Mouse (Mus musculus) 3T3-L1 (cell line): ENCODE data around the gene Hipk3.

Experiments
- DNase-seq: peaks from one replicate; pipeline ENCODE4 v3.0.0-alpha.2; 2015; ENCODE audit warnings: low read depth, low spot score

Hipk3 gene

GRCm38 (mm10) chr2:104413011-104413410 lies 81.2 kb downstream of the Hipk3 start:
- DNase-seq: no peak

- DNase-seq: no peak
These were observed 81.8 kb downstream of the Hipk3 start for GRCm38 (mm10) chr2:104412496-104412895.

GRCm38 (mm10) chr2:104411806-104412205 lies 82.4 kb downstream of the Hipk3 start:
- DNase-seq: no peak

DNA sequence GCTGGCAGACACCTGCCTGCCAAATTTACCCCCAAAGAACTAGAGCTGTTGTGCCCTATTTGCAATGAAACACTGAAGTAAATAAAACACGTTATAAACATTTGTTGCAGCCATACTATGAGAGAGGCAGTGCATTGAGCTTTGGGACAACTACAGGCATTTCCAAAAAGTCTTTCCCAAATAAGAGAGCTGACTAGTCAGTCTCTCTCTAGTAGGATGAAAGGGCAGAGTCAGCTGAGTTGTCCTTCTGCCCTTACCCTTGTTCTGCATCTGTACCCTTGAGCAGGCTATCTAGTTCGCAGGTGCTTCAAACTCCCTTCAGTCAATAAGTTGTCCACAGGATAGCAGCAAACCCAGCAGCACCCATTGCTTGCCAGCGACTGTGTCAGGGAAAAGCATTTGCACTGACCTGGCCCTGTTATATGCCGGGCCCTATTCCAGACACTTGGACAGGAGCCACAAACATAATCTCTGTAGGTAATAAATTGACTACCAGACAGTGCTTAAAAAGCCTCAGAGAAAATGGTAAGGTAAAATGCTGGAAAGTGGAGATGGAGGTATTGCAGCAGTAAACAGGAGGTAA lies 83.2 kb downstream of the Hipk3 start, which contains the start of gene D430041D05Rik:
TSS of gene D430041D05Rik (minus strand) at position 51 of the 583 bp plus-strand sequence.
- DNase-seq: no peak

DNA sequence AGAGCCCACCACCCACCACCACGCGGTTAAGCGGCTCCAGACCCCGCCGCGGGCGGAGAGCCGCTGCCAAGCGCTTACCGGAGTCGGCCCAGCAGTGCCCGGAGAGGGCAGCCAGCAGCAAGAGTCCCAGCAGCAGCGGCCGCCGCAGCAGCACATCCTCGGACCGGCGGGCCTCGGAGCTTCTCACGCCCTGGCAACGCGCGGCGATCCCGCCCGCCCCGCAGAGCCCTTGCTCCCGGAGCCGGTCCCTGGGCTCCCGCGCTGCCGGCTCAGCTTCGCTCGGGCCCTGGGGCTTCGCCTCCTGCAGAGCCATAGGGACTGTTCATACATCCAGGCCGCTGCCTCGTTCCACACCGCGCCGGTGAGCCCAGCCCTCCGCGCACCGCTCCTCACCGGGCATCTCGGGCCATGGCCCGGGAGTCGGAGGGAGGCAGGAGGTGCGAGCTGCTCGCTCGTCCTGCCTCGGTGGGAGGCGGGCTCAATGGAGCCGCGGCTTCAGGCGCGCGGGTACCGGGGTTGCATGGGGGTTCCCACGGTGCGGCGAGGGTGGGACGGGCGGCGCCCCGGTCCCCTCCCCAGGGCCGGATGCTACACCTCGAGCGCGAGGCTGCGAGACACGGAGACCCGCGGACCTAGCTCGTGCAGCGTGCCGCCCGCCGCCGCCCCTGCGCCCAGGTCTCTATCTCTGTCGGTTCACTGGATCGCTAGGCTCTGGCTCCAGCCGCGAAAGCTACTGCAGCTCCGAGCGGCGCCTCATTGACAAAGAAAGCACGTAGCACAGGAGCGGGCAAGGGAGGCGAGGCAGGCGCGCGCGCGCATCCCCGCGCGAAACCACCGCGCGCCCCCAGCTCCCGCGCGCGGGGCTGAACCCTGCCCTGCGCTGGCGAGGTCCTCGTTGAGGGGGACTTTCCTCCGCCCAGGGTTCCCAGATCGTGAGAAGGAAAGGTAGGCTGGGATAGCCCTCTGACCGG lies 84.1 kb downstream of the Hipk3 start:
- DNase-seq: no peak

DNA sequence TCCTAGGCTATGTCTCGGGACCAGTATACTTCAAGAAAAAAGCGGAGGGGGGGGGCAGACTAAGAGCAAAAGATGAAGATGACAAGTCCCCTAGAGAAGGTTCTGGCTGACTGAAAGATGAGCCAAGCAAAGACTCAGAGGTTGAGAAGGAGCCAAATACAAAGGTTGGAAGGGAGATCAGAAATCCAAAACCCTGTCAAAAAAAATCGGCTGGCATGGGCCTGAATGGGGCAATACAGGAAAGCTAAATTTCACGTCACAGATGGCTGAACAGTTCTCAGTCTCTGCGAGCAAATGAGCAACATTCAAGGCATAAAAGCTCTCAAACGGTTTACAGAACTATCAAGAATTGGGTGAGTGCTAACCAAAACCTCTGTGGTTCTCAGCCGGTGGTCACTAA lies 85.9 kb downstream of the Hipk3 start:
- DNase-seq: no peak

- DNase-seq: no peak
These were observed 86.3 kb downstream of the Hipk3 start for GRCm38 (mm10) chr2:104407913-104408312.

DNA sequence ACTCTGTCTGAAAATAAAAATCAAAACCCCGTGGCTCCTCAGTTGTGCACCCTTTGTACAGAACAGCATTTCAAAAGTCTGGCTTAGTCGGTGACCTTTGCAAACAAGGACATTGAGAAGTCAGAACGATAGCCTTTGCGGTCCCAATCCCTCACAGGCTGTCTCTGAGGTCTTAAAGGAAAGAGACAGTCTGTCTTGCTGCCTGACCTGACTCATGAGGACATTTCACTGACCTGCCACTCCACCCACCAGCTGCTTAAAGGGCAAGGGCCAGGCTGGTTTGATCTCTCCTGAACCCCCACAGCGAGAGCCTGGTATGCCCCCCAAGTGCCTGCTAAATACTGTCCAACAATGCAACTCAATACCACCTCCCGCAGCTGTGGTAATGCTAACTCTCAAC lies 90.2 kb downstream of the Hipk3 start:
- no peak for DNase-seq

DNA sequence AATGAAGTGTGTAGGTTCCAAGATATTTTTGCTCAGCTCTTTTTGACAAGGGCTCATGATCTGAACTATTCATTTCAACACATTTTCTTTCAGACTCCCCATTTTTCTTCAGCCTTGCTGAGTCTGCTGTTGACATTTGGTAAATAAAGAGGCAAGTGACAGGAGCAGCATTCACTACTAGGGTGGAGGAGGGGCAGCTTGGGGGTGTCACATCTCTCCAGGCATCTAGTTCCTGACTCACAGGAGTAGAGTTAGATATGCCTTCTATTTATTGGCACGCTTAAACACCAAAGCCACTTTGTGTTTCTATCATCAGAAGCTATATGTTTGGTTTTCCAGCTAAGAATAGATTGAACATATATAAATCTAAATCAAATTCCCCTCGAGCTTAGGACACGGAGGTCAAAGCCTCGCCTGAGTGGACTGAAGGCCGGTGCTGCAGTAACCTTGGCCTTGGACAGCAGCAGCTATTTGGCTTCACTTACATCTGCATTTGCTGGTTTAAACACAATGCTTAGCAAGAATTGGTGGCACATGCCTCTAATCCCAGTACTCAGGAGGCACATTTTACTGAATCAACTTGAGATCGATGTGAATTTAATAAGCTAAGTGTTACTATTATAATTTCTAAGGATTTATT lies 95.5 kb downstream of the Hipk3 start:
- no peak for DNase-seq

DNA sequence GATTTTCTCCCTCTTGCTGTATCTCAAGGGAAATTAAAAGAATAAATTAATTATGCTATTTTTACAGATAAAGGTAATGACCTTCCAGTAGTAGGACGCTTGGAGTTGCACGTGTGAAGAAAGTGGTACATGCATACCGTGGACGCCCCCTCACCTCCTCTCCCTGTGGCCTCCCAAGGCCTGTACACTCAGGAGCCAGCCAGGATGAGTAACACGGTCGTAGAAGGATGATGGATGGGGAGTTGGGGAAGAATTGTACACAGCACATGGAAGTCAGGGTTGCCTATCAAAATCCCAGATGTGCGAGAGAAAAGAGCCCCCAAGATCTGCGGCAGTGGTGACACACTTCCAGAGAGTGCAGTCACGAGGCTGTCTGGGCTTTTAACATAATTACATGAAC lies 98.3 kb downstream of the Hipk3 start:
- no peak for DNase-seq

DNA sequence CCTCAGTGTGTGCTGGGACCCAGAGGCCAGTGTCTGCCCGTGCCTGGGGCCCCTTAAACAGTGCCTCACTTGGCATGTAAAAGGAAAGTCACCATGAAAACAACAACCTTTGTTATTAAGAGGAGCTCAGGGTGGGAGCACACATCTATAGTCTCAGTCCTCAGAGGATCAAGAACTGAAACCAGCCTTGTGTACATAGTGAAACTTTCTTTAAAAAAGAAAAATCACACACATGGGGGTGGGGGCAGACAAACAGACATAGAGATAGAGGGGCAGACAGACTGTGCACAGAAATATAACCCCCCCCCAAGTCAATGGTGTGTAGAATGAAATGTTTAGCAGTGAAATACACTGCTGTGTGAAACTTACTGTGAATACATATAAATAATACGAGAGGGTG lies 99.5 kb downstream of the Hipk3 start:
- DNase-seq: no peak

- no peak for DNase-seq
These were observed 101.4 kb downstream of the Hipk3 start for GRCm38 (mm10) chr2:104392700-104393312.

GRCm38 (mm10) chr2:104389231-104389630 lies 105.0 kb downstream of the Hipk3 start:
- no peak for DNase-seq

- DNase-seq: no peak
These were observed 108.3 kb downstream of the Hipk3 start for GRCm38 (mm10) chr2:104385941-104386340.

DNA sequence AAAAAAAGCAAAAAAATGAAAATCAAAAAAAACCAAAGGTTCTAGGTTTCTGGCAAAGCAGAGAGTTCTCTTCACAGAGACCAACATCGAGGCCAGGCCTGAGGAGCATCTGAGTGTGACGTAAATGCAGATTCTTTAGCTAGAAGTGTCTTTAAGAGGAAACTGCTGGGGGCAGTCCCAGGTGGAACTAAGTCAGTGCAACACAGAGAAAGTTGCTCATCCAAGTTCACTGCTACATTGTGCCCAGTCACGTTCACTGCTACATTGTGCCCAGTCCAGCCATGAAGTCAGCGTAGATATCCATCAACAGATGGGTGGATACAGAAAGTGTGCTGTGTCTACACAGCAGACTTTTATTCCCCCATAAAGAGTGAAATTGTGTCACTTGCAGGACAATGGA lies 110.7 kb downstream of the Hipk3 start:
- no peak for DNase-seq

DNA sequence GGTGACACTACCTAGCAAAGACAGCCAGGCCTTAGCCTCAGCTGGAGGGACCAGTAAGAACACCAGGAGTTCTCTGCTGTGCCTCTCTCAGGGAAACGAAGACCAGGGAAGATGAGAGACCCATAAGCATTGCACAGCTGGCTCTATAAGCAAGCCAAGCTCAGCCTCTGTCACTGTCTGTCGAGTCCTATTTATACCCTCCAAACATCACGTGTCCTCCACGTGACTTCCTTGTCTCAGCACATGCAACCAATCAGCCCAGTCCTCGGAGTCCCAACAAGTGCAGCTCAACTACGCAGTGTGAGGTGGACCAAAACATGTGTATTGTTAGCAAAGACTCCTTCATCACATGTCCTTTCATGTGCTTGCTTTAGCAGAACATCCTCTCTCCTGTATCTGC lies 111.4 kb downstream of the Hipk3 start:
- no peak for DNase-seq

- DNase-seq: no peak
These were observed 114.9 kb downstream of the Hipk3 start for GRCm38 (mm10) chr2:104379304-104379703.

DNA sequence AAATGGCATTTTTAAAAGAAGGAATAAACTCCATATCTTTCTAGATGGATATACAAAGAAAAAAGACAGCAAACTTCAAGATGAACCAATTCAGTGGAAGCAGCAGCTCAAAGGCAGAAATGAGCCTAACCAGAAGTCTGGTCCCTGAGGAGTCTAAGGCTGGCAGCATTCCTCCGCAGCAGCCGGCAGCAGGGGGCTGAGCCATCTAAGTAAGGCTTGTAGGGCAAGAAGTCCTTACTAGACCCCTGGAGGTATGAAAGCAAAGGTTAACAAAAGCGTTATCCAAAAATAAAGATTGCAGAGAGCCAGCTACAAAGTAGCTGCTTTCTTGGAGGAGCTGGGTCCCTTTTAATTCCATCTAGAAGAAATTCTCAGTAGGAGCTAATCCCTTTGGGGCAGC lies 115.5 kb downstream of the Hipk3 start:
- no peak for DNase-seq

DNA sequence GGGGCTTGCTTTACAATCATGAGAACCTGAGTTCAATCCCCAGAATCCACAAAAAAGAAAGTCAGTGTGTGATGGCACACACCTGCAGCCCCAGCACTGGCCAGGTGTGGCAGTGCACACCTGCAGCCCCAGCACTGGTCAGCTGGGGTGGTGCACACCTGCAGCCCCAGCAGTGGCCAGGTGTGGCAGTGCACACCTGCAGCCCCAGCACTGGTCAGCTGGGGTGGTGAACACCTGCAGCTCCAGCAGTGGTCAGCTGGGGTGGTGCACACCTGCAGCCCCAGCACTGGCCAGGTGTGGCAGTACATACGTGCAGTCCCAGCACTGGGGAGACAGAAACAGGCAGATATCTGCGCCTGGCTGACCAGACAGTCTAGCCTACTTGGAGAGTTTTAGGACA lies 116.3 kb downstream of the Hipk3 start:
- no peak for DNase-seq
